Mouse (Mus musculus): ENCODE data around the gene Nell1.

The Nell1 gene

GRCm38 (mm10) chr7:50050144-50050543 is 75.5 kb downstream of the Nell1 start:
- DNase-seq (ENCODE audit: low read depth, low spot score) = no peak

GRCm38 (mm10) chr7:50053704-50054103 is 79.0 kb downstream of the Nell1 start:
- no peak for DNase-seq (ENCODE audit: low read depth, low spot score)

GRCm38 (mm10) chr7:50094461-50094860 is 119.8 kb downstream of the Nell1 start:
- no peak for DNase-seq (ENCODE audit: low read depth, low spot score)

GRCm38 (mm10) chr7:50105612-50106321 is 131.1 kb downstream of the Nell1 start:
- DNase-seq (ENCODE audit: low read depth, low spot score) = no peak

- no peak for DNase-seq (ENCODE audit: low read depth, low spot score)
Measured at GRCm38 (mm10) chr7:50107261-50107660, 132.6 kb downstream of the Nell1 start.

GRCm38 (mm10) chr7:50118348-50118747 is 143.7 kb downstream of the Nell1 start:
- DNase-seq (ENCODE audit: low read depth, low spot score) = no peak

- no peak for DNase-seq (ENCODE audit: low read depth, low spot score)
Measured at GRCm38 (mm10) chr7:50137706-50138105, 163.0 kb downstream of the Nell1 start.

GRCm38 (mm10) chr7:50149326-50149725 is 174.7 kb downstream of the Nell1 start:
- no peak for DNase-seq (ENCODE audit: low read depth, low spot score)

- DNase-seq (ENCODE audit: low read depth, low spot score) = no peak
Measured at GRCm38 (mm10) chr7:50150838-50151237, 176.2 kb downstream of the Nell1 start.

- DNase-seq (ENCODE audit: low read depth, low spot score) = no peak
Measured at GRCm38 (mm10) chr7:50153618-50154017, 179.0 kb downstream of the Nell1 start.

- DNase-seq (ENCODE audit: low read depth, low spot score) = no peak
Measured at GRCm38 (mm10) chr7:50162602-50163001, 187.9 kb downstream of the Nell1 start.

GRCm38 (mm10) chr7:50168778-50169177 is 194.1 kb downstream of the Nell1 start:
- DNase-seq (ENCODE audit: low read depth, low spot score) = no peak

- DNase-seq (ENCODE audit: low read depth, low spot score) = no peak
Measured at GRCm38 (mm10) chr7:50186306-50186705, 211.6 kb downstream of the Nell1 start.

GRCm38 (mm10) chr7:50193955-50194354 is 219.3 kb downstream of the Nell1 start:
- DNase-seq (ENCODE audit: low read depth, low spot score) = no peak

- no peak for DNase-seq (ENCODE audit: low read depth, low spot score)
Measured at GRCm38 (mm10) chr7:50195080-50195611, 220.5 kb downstream of the Nell1 start.

GRCm38 (mm10) chr7:50205268-50205667 is 230.6 kb downstream of the Nell1 start:
- DNase-seq (ENCODE audit: low read depth, low spot score) = no peak

- DNase-seq (ENCODE audit: low read depth, low spot score) = no peak
Measured at GRCm38 (mm10) chr7:50210678-50211251, 236.1 kb downstream of the Nell1 start.

- DNase-seq (ENCODE audit: low read depth, low spot score) = no peak
Measured at GRCm38 (mm10) chr7:50221849-50222248, 247.2 kb downstream of the Nell1 start.

GRCm38 (mm10) chr7:50226621-50227020 is 252.0 kb downstream of the Nell1 start:
- DNase-seq (ENCODE audit: low read depth, low spot score) = no peak

GRCm38 (mm10) chr7:50228273-50228672 is 253.6 kb downstream of the Nell1 start:
- no peak for DNase-seq (ENCODE audit: low read depth, low spot score)

GRCm38 (mm10) chr7:50241213-50241612 is 266.5 kb downstream of the Nell1 start:
- no peak for DNase-seq (ENCODE audit: low read depth, low spot score)

GRCm38 (mm10) chr7:50241634-50242273 is 267.1 kb downstream of the Nell1 start:
- no peak for DNase-seq (ENCODE audit: low read depth, low spot score)

GRCm38 (mm10) chr7:50253166-50253565 is 278.5 kb downstream of the Nell1 start:
- no peak for DNase-seq (ENCODE audit: low read depth, low spot score)

All from c-Kit-negative CD71-positive TER-119-positive erythroid progenitor cells, embryonic 14.5 days (primary cell).